Mouse (Mus musculus) small intestine, adult 2 months (tissue): ENCODE data around the gene Ccm2l. TPM values are rescaled to one million over a fixed set of nuclear protein-coding genes. Genes with fewer than 3 reads are reported as not detected.

Experiments
- H3K27ac ChIP-seq: fragments of 200-500 bp; 2 replicates; pipeline ENCODE4 v1.5.1; 2012; ENCODE audit warnings: low read depth, low read length, control low read depth, inconsistent platforms; ENCODE audit not compliant: insufficient read depth
- H3K27me3 ChIP-seq: fragments of 200-500 bp; 2 replicates; pipeline ENCODE4 v1.6.1; 2012; ENCODE audit warnings: mild to moderate bottlenecking, moderate library complexity, low read length, inconsistent platforms; ENCODE audit not compliant: control insufficient read depth, insufficient read depth
- H3K36me3 ChIP-seq: fragments of 200-500 bp; 2 replicates; pipeline ENCODE4 v1.6.1; 2012; ENCODE audit warnings: mild to moderate bottlenecking, low read length, control low read depth, inconsistent platforms; ENCODE audit not compliant: control insufficient read depth, insufficient read depth
- H3K4me1 ChIP-seq: fragments of 200-500 bp; 2 replicates; pipeline ENCODE4 v1.6.1; 2012; ENCODE audit warnings: low read length, inconsistent platforms, mixed read lengths; ENCODE audit not compliant: control insufficient read depth, insufficient read depth, insufficient read length
- H3K4me3 ChIP-seq: fragments of 200-500 bp; 2 replicates; pipeline ENCODE4 v1.5.1; 2012; ENCODE audit warnings: low read depth, mild to moderate bottlenecking, control low read depth, inconsistent platforms, low read length, moderate library complexity
- CTCF ChIP-seq: fragments of 200-500 bp; IDR thresholded peaks from 2 replicates; pipeline ENCODE4 v1.5.1; 2012; ENCODE audit warnings: low read depth, mild to moderate bottlenecking, control low read depth, inconsistent platforms, low read length, moderate library complexity, mixed read lengths; ENCODE audit not compliant: insufficient replicate concordance, insufficient read length; ENCODE audit errors: extremely low read depth
- POLR2A ChIP-seq: fragments of 200-500 bp; IDR thresholded peaks from 2 replicates; pipeline ENCODE4 v1.6.1; 2012; ENCODE audit warnings: low read depth, mild to moderate bottlenecking, control low read depth, inconsistent platforms, low read length, moderate library complexity
- WGBS: fragments of 180-500 bp; shearing (Covaris S2); methylation state at CpG from one replicate; pipeline ENCODE4 v1.1.7; 2018; 5-methylcytosine and 5-hydroxymethylcytosine counted together
- polyA plus RNA-seq: library from polyadenylated mRNA; depleted of rRNA; stranded (reverse); fragments of >200 nt; gene quantifications from 2 replicates; pipeline ENCODE4 v1.2.3, GENCODE M21; 2012

Ccm2l gene
- polyA plus RNA-seq, 1 experiment, result 9.2 TPM

GRCm38 (mm10) chr2:153045884-153046299 is 19.9 kb upstream of the Ccm2l start:
- H3K4me3 ChIP-seq, result no peak overlapping the region
- H3K36me3 ChIP-seq, result no peaks in the 10 kb centered on the region
- H3K27ac ChIP-seq, result no peak overlapping the region
- no peaks in the 10 kb centered on the region for H3K27me3 ChIP-seq
- WGBS, result 41% methylated on average over 8 of the region's 8 CpGs
- TF ChIP-seq POLR2A (no peak), CTCF (no peak)
- no peaks in the 10 kb centered on the region for H3K4me1 ChIP-seq

GRCm38 (mm10) chr2:153047828-153048465 is 17.8 kb upstream of the Ccm2l start:
- TF ChIP-seq POLR2A, result no peak
- TF ChIP-seq CTCF, result peak; percentile 52; the same call in 1 of the 2 replicates
- Histone ChIP-seq H3K27ac (no peak overlapping the region), H3K4me1 (no peaks in the 10 kb centered on the region), H3K4me3 (no peak overlapping the region), H3K36me3 (no peaks in the 10 kb centered on the region), H3K27me3 (no peaks in the 10 kb centered on the region)
- 39% methylated on average over 17 of the region's 17 CpGs for WGBS

- Histone ChIP-seq H3K4me3 (no peak overlapping the region), H3K27me3 (no peaks in the 10 kb centered on the region), H3K4me1 (no peaks in the 10 kb centered on the region), H3K27ac (no peak overlapping the region), H3K36me3 (no peaks in the 10 kb centered on the region)
- WGBS, result 25% methylated on average over 9 of the region's 9 CpGs
- TF ChIP-seq CTCF (no peak), POLR2A (no peak)
Observed at GRCm38 (mm10) chr2:153049288-153049996, 16.3 kb upstream of the Ccm2l start.

- TF ChIP-seq POLR2A, result no peak
- TF ChIP-seq CTCF, result no peak
- no peaks in the 10 kb centered on the region for H3K4me1 ChIP-seq
- no peak overlapping the region for H3K27ac ChIP-seq
- H3K27me3 ChIP-seq, result no peaks in the 10 kb centered on the region
- 75% methylated on average over 4 of the region's 4 CpGs for WGBS
- no peak overlapping the region for H3K4me3 ChIP-seq
- H3K36me3 ChIP-seq, result no peaks in the 10 kb centered on the region
Observed at GRCm38 (mm10) chr2:153049997-153050358, 15.8 kb upstream of the Ccm2l start.

- TF ChIP-seq CTCF (no peak), POLR2A (no peak)
- Histone ChIP-seq H3K4me3 (no peak overlapping the region), H3K27ac (no peak overlapping the region), H3K4me1 (no peaks in the 10 kb centered on the region), H3K36me3 (no peaks in the 10 kb centered on the region), H3K27me3 (no peaks in the 10 kb centered on the region)
- WGBS, result 73% methylated on average over 6 of the region's 6 CpGs
Observed at GRCm38 (mm10) chr2:153051095-153051494, 14.7 kb upstream of the Ccm2l start.

GRCm38 (mm10) chr2:153051537-153051936 is 14.2 kb upstream of the Ccm2l start:
- WGBS, result 65% methylated on average over 9 of the region's 9 CpGs
- no peak overlapping the region for H3K27ac ChIP-seq
- no peaks in the 10 kb centered on the region for H3K36me3 ChIP-seq
- TF ChIP-seq POLR2A (no peak), CTCF (no peak)
- no peaks in the 10 kb centered on the region for H3K27me3 ChIP-seq
- no peaks in the 10 kb centered on the region for H3K4me1 ChIP-seq
- H3K4me3 ChIP-seq, result no peak overlapping the region

GRCm38 (mm10) chr2:153052700-153053351 is 12.9 kb upstream of the Ccm2l start:
- Histone ChIP-seq H3K27me3 (no peaks in the 10 kb centered on the region), H3K27ac (no peak overlapping the region), H3K4me3 (no peak overlapping the region), H3K36me3 (no peaks in the 10 kb centered on the region), H3K4me1 (no peaks in the 10 kb centered on the region)
- 8% methylated on average over 30 of the region's 30 CpGs for WGBS
- no peak for TF ChIP-seq POLR2A
